Mouse (Mus musculus) spleen, adult 12 weeks (tissue): ENCODE results near the gene Pdgfc.

Experiments used
- DNase-seq: peaks from one replicate; pipeline ENCODE4 v3.0.0; 2022; ENCODE audit warnings: low spot score

The Pdgfc gene

GRCm38 (mm10) chr3:81160457-81161165 is 124.4 kb downstream of the Pdgfc start:
- DNase-seq, result no peak

GRCm38 (mm10) chr3:81162129-81162528 is 125.9 kb downstream of the Pdgfc start:
- DNase-seq, result no peak

GRCm38 (mm10) chr3:81164091-81164490 is 127.9 kb downstream of the Pdgfc start:
- DNase-seq, result no peak

GRCm38 (mm10) chr3:81170073-81170809 is 134.0 kb downstream of the Pdgfc start:
- DNase-seq, result no peak

- no peak for DNase-seq
These were observed 138.6 kb downstream of the Pdgfc start for GRCm38 (mm10) chr3:81174832-81175231.

- DNase-seq, result no peak
These were observed 145.2 kb downstream of the Pdgfc start for GRCm38 (mm10) chr3:81181319-81182013.

- DNase-seq, result no peak
These were observed 160.7 kb downstream of the Pdgfc start for GRCm38 (mm10) chr3:81196937-81197336.

GRCm38 (mm10) chr3:81197644-81198043 is 161.4 kb downstream of the Pdgfc start:
- DNase-seq, result no peak

GRCm38 (mm10) chr3:81200647-81201046 is 164.4 kb downstream of the Pdgfc start:
- DNase-seq, result no peak

- DNase-seq, result no peak
These were observed 169.0 kb downstream of the Pdgfc start for GRCm38 (mm10) chr3:81205201-81205600.

- no peak for DNase-seq
These were observed 172.0 kb downstream of the Pdgfc start for GRCm38 (mm10) chr3:81208246-81208645.

- no peak for DNase-seq
These were observed 174.9 kb downstream of the Pdgfc start for GRCm38 (mm10) chr3:81211147-81211546.

- DNase-seq, result no peak
These were observed 175.4 kb downstream of the Pdgfc start for GRCm38 (mm10) chr3:81211666-81212065.

- no peak for DNase-seq
These were observed 179.4 kb downstream of the Pdgfc start for GRCm38 (mm10) chr3:81215547-81216118.

- no peak for DNase-seq
These were observed 185.5 kb downstream of the Pdgfc start for GRCm38 (mm10) chr3:81221682-81222081.

GRCm38 (mm10) chr3:81228344-81228743 is 192.1 kb downstream of the Pdgfc start:
- no peak for DNase-seq

- DNase-seq, result no peak
These were observed 206.7 kb downstream of the Pdgfc start for GRCm38 (mm10) chr3:81242697-81243590.

GRCm38 (mm10) chr3:81243591-81243990 is 207.4 kb downstream of the Pdgfc start:
- DNase-seq, result no peak

GRCm38 (mm10) chr3:81262801-81263200 is 226.6 kb downstream of the Pdgfc start:
- no peak for DNase-seq
